8 mouse cellular contexts compared by ENCODE assay signal in genomic region chrX:102253892-102254291, GRCm38 (mm10). TPM values are rescaled to one million over a fixed set of nuclear protein-coding genes. Genes with fewer than 3 reads are reported as not detected.
DNase-seq lines count a peak whose midpoint lies in the region; ATAC-seq and TF ChIP-seq lines count a peak whose summit lies in the region.

No protein-coding gene starts in this region.

- H3K4me2 ChIP-seq in hindbrain, embryonic 16.5 days (ENCODE audit: low read length): peak overlapping the region; percentile 53
- H3K4me2 ChIP-seq in lung, postnatal 0 days (replicated peaks; ENCODE audit: low read depth, low read length): 0 out of 2 replicates have a peak overlapping the region, but pooled peaks have one; percentile 3

- H3K27me3 ChIP-seq in embryonic facial prominence, embryonic 10.5 days (replicated peaks; ENCODE audit: low read depth, poor library complexity, severe bottlenecking): peaks cover 77% of the 10 kb centered on the region
- peaks cover 8% of the 10 kb centered on the region for H3K27me3 ChIP-seq in hindbrain, embryonic 16.5 days (replicated peaks; ENCODE audit: control insufficient read depth, insufficient read depth, low read length)
- H3K27me3 ChIP-seq in lung, postnatal 0 days (replicated peaks; ENCODE audit: insufficient read depth, low read length): no peaks in the 10 kb centered on the region; the same call in 1 of the 2 replicates
- no peaks in the 10 kb centered on the region for H3K27me3 ChIP-seq in splenic B cell, adult 2 months (ENCODE audit: control insufficient read depth, insufficient read depth, low read length, poor library complexity, severe bottlenecking)

- no peaks in the 10 kb centered on the region for H3K36me3 ChIP-seq in embryonic facial prominence, embryonic 10.5 days (replicated peaks)
- no peaks in the 10 kb centered on the region for H3K36me3 ChIP-seq in hindbrain, embryonic 16.5 days (ENCODE audit: control insufficient read depth, insufficient read depth, low read length)
- no peaks in the 10 kb centered on the region for H3K36me3 ChIP-seq in lung, postnatal 0 days (ENCODE audit: insufficient read depth, low read length)
- H3K36me3 ChIP-seq in splenic B cell, adult 2 months (ENCODE audit: control insufficient read depth, insufficient read depth, low read length, poor library complexity, severe bottlenecking): no peaks in the 10 kb centered on the region

- no peak for TF ChIP-seq EP300 in lung, postnatal 0 days (IDR thresholded peaks at IDR 0.05)

- no peak overlapping the region for H3K27ac ChIP-seq in embryonic facial prominence, embryonic 10.5 days (replicated peaks)
- H3K27ac ChIP-seq in hindbrain, embryonic 16.5 days (ENCODE audit: low read depth, low read length): no peak overlapping the region
- H3K27ac ChIP-seq in lung, postnatal 0 days (ENCODE audit: low read length): no peak overlapping the region

- peak; percentile 26 for DNase-seq in cerebellum, adult 11 months
- DNase-seq in ES-CJ7 (ENCODE audit: low read depth, low spot score): peak; percentile 3
- DNase-seq in embryonic facial prominence, embryonic 10.5 days (ENCODE audit: low spot score): peak; percentile 58
- DNase-seq in lung, postnatal 0 days (ENCODE audit: low spot score): no peak
- peak; percentile 2 for DNase-seq in splenic B cell, adult 2 months (ENCODE audit: low read depth, low spot score)
- no peak for DNase-seq in thymus, postnatal 36 days

- no peak for TF ChIP-seq CTCF in lung, postnatal 0 days (IDR thresholded peaks at IDR 0.05)

- H3K9ac ChIP-seq in hindbrain, embryonic 16.5 days (ENCODE audit: low read depth, low read length): no peak overlapping the region
- no peak overlapping the region for H3K9ac ChIP-seq in lung, postnatal 0 days (replicated peaks; ENCODE audit: low read depth)

- H3K4me3 ChIP-seq in embryonic facial prominence, embryonic 10.5 days: peak overlapping the region; percentile 67
- peak overlapping the region; percentile 26 for H3K4me3 ChIP-seq in hindbrain, embryonic 16.5 days (ENCODE audit: low read length)
- no peak overlapping the region for H3K4me3 ChIP-seq in lung, postnatal 0 days (ENCODE audit: low read depth, low read length)

- H3K9me3 ChIP-seq in embryonic facial prominence, embryonic 10.5 days: peaks cover 2% of the 10 kb centered on the region; the same call in 1 of the 2 replicates
- no peaks in the 10 kb centered on the region for H3K9me3 ChIP-seq in hindbrain, embryonic 16.5 days (ENCODE audit: control insufficient read depth, low read length)
- H3K9me3 ChIP-seq in lung, postnatal 0 days (ENCODE audit: low read length): no peaks in the 10 kb centered on the region

- 21% methylated on average over 7 of the region's 7 CpGs for WGBS in embryonic facial prominence, embryonic 10.5 days
- 11% methylated on average over 7 of the region's 7 CpGs for whole genome bisulfite sequencing in hindbrain, embryonic 16.5 days
- 20% methylated on average over 7 of the region's 7 CpGs for WGBS in lung, postnatal 0 days

- ATAC-seq in cerebellum, adult (ENCODE audit: insufficient number of reproducible peaks, low FRiP score, low TSS enrichment): no peak
- no peak for ATAC-seq in hindbrain, embryonic 16.5 days
- ATAC-seq in lung, postnatal 0 days: no peak

- H3K4me1 ChIP-seq in embryonic facial prominence, embryonic 10.5 days: peaks cover 16% of the 10 kb centered on the region
- no peaks in the 10 kb centered on the region for H3K4me1 ChIP-seq in hindbrain, embryonic 16.5 days (ENCODE audit: control insufficient read depth, insufficient read depth, low read depth, low read length)
- H3K4me1 ChIP-seq in lung, postnatal 0 days (ENCODE audit: insufficient read depth, low read depth, low read length): no peaks in the 10 kb centered on the region

RNA-seq across cellular contexts. Expression of gene Cited1, which starts 1.9 kb away (rescaled TPM):
- 66.3 and 69.6 TPM in 2 replicates for polyA plus RNA-seq in embryonic facial prominence, embryonic 10.5 days (2016; fragmentation: Nextera tagmentation; extraction: Ambion mirVana)
- polyA plus RNA-seq in hindbrain, embryonic 16.5 days (2015; fragmentation: Nextera tagmentation; extraction: Ambion mirVana): 14.8 and 20.2 TPM in 2 replicates
- polyA plus RNA-seq in lung, postnatal 0 days (2015; fragmentation: Nextera tagmentation; extraction: Ambion mirVana): 3.3 and 3.6 TPM in 2 replicates

Comparison
In these comparisons a context has a peak if more than half of its experiments do, and no peak if none do; other contexts are left out.
1. DNase-seq: peak in cerebellum, adult 11 months (single experiment), ES-CJ7 (single experiment), embryonic facial prominence, embryonic 10.5 days (single experiment) and splenic B cell, adult 2 months (single experiment); none in lung, postnatal 0 days (single experiment) and thymus, postnatal 36 days (0 of 2).